Mouse (Mus musculus) heart, adult 2 months (tissue): ENCODE measurements around the gene Ddost. TPM values are rescaled to one million over a fixed set of nuclear protein-coding genes. Genes with fewer than 3 reads are reported as not detected.

Experiments
- DNase-seq, 2 experiments: peaks; one replicate each; pipeline ENCODE4 v3.0.0; 2021
- H3K27ac ChIP-seq: fragments of 200-600 bp; 2 replicates; pipeline ENCODE4 v1.8.1; 2022
- H3K27me3 ChIP-seq: fragments of 200-500 bp; 2 replicates; pipeline ENCODE4 v1.6.1; 2012; ENCODE audit warnings: mild to moderate bottlenecking, low read length, inconsistent platforms, mixed read lengths; ENCODE audit not compliant: control insufficient read depth, insufficient read depth
- H3K36me3 ChIP-seq: fragments of 200-500 bp; 2 replicates; pipeline ENCODE4 v1.6.1; 2012; ENCODE audit warnings: low read length, inconsistent platforms; ENCODE audit not compliant: control insufficient read depth, insufficient read depth
- H3K4me1 ChIP-seq: fragments of 200-500 bp; 2 replicates; pipeline ENCODE4 v1.6.1; 2011; ENCODE audit warnings: low read length; ENCODE audit not compliant: control insufficient read depth, insufficient read depth
- H3K4me3 ChIP-seq: fragments of 200-600 bp; 2 replicates; pipeline ENCODE4 v1.8.1; 2022
- H3K79me2 ChIP-seq: fragments of 200-500 bp; replicated peaks from 2 replicates; pipeline ENCODE4 v1.6.1; 2012; ENCODE audit warnings: mild to moderate bottlenecking, inconsistent platforms, low read length, moderate library complexity, mixed read lengths; ENCODE audit not compliant: control insufficient read depth, insufficient read depth
- H3K9ac ChIP-seq: fragments of 200-500 bp; 2 replicates; pipeline ENCODE4 v1.6.1; 2012; ENCODE audit warnings: low read depth, mild to moderate bottlenecking, control low read depth, inconsistent platforms, low read length, mixed read lengths
- CTCF ChIP-seq: fragments of 200-600 bp; IDR thresholded peaks from 2 replicates; pipeline ENCODE4 v1.8.1; 2022; ENCODE audit warnings: antibody characterized with exemption, mild to moderate bottlenecking, moderate library complexity
- EP300 ChIP-seq: fragments of 200-500 bp; IDR thresholded peaks from 2 replicates; pipeline ENCODE4 v1.6.1; 2011; ENCODE audit warnings: low read depth, low read length, control low read depth; ENCODE audit not compliant: insufficient read depth
- POLR2A ChIP-seq: fragments of 200-500 bp; IDR thresholded peaks from 2 replicates; pipeline ENCODE4 v1.6.1; 2011; ENCODE audit warnings: mild to moderate bottlenecking, low read depth, low read length, control low read depth; ENCODE audit not compliant: insufficient read depth
- WGBS: fragments of 180-500 bp; shearing (Covaris S2); methylation state at CpG from one replicate; pipeline ENCODE4 v1.1.7; 2018; 5-methylcytosine and 5-hydroxymethylcytosine counted together
- intact Hi-C: fragments of 180-260 bp; cut with DNase I; formaldehyde crosslinking; loops from one replicate; pipeline ENCODE4 v1.15.1; 2025
- polyA plus RNA-seq: library from polyadenylated mRNA; depleted of rRNA; stranded (reverse); fragments of >200 nt; gene quantifications from 2 replicates; pipeline ENCODE4 v1.2.3, GENCODE M21; 2012
- total RNA-seq, 2 experiments: library from RNA; stranded (reverse); gene quantifications; 2 replicates each; pipeline ENCODE4 v1.2.3; 2021

Ddost gene
- total and polyA plus RNA-seq, 3 experiments = 63.2 to 84.4 (median 68.9) TPM

DNA sequence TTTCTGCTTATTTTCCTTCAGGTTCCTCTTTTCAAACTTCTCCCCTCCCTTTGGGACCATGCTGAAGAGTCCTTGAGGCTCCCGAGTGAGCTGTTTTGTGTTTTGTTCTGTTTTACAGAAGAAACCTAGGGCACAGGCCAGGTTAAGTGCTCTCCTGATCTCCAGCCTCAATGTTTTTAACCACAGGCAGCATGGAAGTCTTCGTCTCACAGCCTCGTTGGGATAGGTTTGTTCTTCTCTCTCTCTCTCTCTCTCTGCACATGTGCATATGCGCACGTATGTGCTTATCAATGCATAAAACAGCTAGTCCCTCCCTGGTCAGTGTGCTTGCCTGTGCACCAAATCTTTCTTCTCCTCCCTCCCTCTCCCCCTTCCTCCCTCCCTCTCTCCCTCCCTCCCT is 32.3 kb downstream of the Ddost start:
- intact Hi-C loops = no loop called here
- no peaks in the 10 kb centered on the region for H3K79me2 ChIP-seq
- no peaks in the 10 kb centered on the region for H3K4me1 ChIP-seq
- H3K27ac ChIP-seq = no peak overlapping the region
- DNase-seq = no peak
- no peak overlapping the region for H3K4me3 ChIP-seq
- no peak overlapping the region for H3K9ac ChIP-seq
- WGBS = 69% methylated on average over 5 of the region's 5 CpGs
- no peaks in the 10 kb centered on the region for H3K36me3 ChIP-seq
- no peak for TF ChIP-seq EP300
- no peak for TF ChIP-seq POLR2A
- TF ChIP-seq CTCF = no peak
- no peaks in the 10 kb centered on the region for H3K27me3 ChIP-seq

DNA sequence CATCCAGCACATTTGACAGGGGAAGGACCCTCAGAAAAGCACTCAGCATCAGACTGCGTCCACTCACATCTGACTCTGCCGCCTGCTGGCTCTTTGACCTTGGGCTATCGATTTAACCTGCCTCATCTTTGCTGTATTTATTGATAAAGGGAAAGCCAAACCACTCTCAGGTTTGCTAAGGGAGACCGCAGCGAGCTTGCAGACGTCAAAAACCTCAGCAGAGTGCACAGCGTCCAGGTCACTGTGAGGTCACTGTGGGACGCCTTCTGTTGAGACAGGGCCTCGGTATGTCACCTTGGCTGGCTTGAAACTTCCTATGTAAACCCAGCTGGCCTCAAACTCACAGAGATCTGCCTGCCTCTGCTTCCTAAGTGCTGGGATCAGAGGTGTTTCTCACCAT is 32.8 kb downstream of the Ddost start:
- Histone ChIP-seq H3K27ac (no peak overlapping the region), H3K4me3 (no peak overlapping the region), H3K27me3 (no peaks in the 10 kb centered on the region), H3K9ac (no peak overlapping the region), H3K79me2 (no peaks in the 10 kb centered on the region), H3K4me1 (no peaks in the 10 kb centered on the region), H3K36me3 (no peaks in the 10 kb centered on the region)
- TF ChIP-seq CTCF (no peak), POLR2A (no peak), EP300 (no peak)
- intact Hi-C loops = no loop called here
- WGBS = 83% methylated on average over 9 of the region's 9 CpGs
- DNase-seq = no peak

DNA sequence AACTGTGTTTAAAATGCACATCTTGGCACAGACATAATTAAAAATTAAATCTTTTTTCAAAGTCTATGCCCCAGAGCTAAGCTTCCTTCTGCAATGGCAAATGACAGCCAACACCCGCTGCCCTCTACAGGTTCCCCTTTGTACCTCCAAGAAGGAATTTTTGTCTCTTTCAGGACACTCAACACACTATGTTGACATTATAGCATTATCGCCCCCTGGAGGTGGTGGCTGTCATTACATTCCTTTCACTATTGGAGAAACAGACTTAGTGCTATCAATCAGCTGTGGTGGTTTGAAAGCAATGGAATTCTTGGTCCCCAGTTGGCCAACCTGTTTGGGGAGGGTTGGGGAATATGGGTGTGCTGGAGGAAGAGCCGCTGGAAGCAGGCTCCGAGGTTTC is 35.4 kb downstream of the Ddost start:
- TF ChIP-seq POLR2A = no peak
- peak; percentile 82 for TF ChIP-seq CTCF
- TF ChIP-seq EP300 = no peak
- Histone ChIP-seq H3K9ac (no peak overlapping the region), H3K79me2 (no peaks in the 10 kb centered on the region), H3K4me1 (peaks cover 10% of the 10 kb centered on the region), H3K27ac (no peak overlapping the region), H3K36me3 (no peaks in the 10 kb centered on the region), H3K27me3 (no peaks in the 10 kb centered on the region), H3K4me3 (no peak overlapping the region)
- WGBS = 22% methylated on average over 4 of the region's 4 CpGs
- DNase-seq = no peak
- intact Hi-C loops = no loop called here

- WGBS = 62% methylated on average over 8 of the region's 8 CpGs
- DNase-seq = no peak
- no peak overlapping the region for H3K9ac ChIP-seq
- no peak overlapping the region for H3K4me3 ChIP-seq
- peaks cover 11% of the 10 kb centered on the region for H3K4me1 ChIP-seq
- no peaks in the 10 kb centered on the region for H3K36me3 ChIP-seq
- intact Hi-C loops = no loop called here
- no peaks in the 10 kb centered on the region for H3K79me2 ChIP-seq
- TF ChIP-seq CTCF (no peak), POLR2A (no peak), EP300 (no peak)
- no peak overlapping the region for H3K27ac ChIP-seq
- no peaks in the 10 kb centered on the region for H3K27me3 ChIP-seq
These were observed 36.9 kb downstream of the Ddost start for GRCm38 (mm10) chr4:138341393-138341792.

DNA sequence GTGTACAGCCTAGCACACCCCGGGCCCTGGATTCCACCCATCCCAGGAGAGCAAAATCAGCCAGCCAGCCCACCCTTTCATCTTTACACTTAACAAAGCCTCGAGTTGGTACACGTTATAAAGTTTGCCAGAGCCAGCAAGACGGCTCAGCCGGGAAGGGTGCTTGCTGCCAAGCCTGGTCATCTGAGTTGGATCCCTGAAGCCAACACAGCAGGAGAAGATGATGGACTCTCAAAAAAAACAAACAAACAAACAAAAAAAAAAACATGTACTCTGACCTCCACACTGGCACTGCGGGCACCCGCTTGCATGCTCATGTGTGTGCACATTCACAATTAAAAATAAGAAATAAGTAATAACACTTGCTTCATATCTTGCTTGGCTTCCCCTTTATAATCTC is 37.5 kb downstream of the Ddost start:
- peaks cover 11% of the 10 kb centered on the region for H3K4me1 ChIP-seq
- H3K79me2 ChIP-seq = no peaks in the 10 kb centered on the region
- TF ChIP-seq EP300 (no peak), CTCF (no peak), POLR2A (no peak)
- DNase-seq = no peak
- 78% methylated on average over 7 of the region's 7 CpGs for WGBS
- no peaks in the 10 kb centered on the region for H3K27me3 ChIP-seq
- H3K4me3 ChIP-seq = no peak overlapping the region
- no peak overlapping the region for H3K27ac ChIP-seq
- no peak overlapping the region for H3K9ac ChIP-seq
- H3K36me3 ChIP-seq = no peaks in the 10 kb centered on the region
- intact Hi-C loops = no loop called here

GRCm38 (mm10) chr4:138342778-138343177 is 38.2 kb downstream of the Ddost start:
- no peaks in the 10 kb centered on the region for H3K27me3 ChIP-seq
- WGBS = 77% methylated on average over 6 of the region's 6 CpGs
- peaks cover 11% of the 10 kb centered on the region for H3K4me1 ChIP-seq
- H3K36me3 ChIP-seq = no peaks in the 10 kb centered on the region
- no peak overlapping the region for H3K27ac ChIP-seq
- H3K9ac ChIP-seq = no peak overlapping the region
- H3K79me2 ChIP-seq = no peaks in the 10 kb centered on the region
- intact Hi-C loops = no loop called here
- DNase-seq = no peak
- H3K4me3 ChIP-seq = no peak overlapping the region
- TF ChIP-seq CTCF (no peak), POLR2A (no peak), EP300 (no peak)
